Mouse (Mus musculus) inflammation-experienced regulatory T-cells, adult 6 months (primary cell): ENCODE results near the gene M6pr. TPM values are rescaled to one million over a fixed set of nuclear protein-coding genes. Genes with fewer than 3 reads are reported as not detected.
A peak's percentile ranks its signal among the peaks of the same experiment; 100 is the strongest.

Experiments used
- ATAC-seq: one replicate; pipeline ENCODE4 v1.8.0; 2017
- polyA plus RNA-seq, 3 experiments: library from polyadenylated mRNA; unstranded; fragments of 100-300 nt; shearing (Covaris generic); gene quantifications; one replicate each; pipeline ENCODE4 v1.2.1; 2017

M6pr gene
- 100 to 1,000 TPM; 251 to 357 (median 252) TPM for polyA plus RNA-seq

GRCm38 (mm10) chr6:122308505-122309393, at the start of gene M6pr:
M6pr (plus strand) TSS chr6:122308720.
- ATAC-seq = peak; percentile 94

GRCm38 (mm10) chr6:122262543-122262942, 46.0 kb upstream of the M6pr start:
- ATAC-seq = peak; percentile 55

- ATAC-seq = no peak
Measured at GRCm38 (mm10) chr6:122268561-122268960, 40.0 kb upstream of the M6pr start.

- ATAC-seq = peak; percentile 75
Measured at GRCm38 (mm10) chr6:122269170-122269569, 39.4 kb upstream of the M6pr start.

GRCm38 (mm10) chr6:122270152-122270551, 38.4 kb upstream of the M6pr start:
- peak; percentile 49 for ATAC-seq

GRCm38 (mm10) chr6:122274546-122274945, 34.0 kb upstream of the M6pr start:
- ATAC-seq = no peak

GRCm38 (mm10) chr6:122276565-122276964, 32.0 kb upstream of the M6pr start:
- ATAC-seq = no peak

GRCm38 (mm10) chr6:122282782-122283181, 25.7 kb upstream of the M6pr start, which contains the start of gene Klrg1:
Klrg1 (minus strand) TSS chr6:122282882.
- ATAC-seq = no peak

GRCm38 (mm10) chr6:122283429-122283828, 25.1 kb upstream of the M6pr start:
- ATAC-seq = no peak

GRCm38 (mm10) chr6:122284304-122284703, 24.2 kb upstream of the M6pr start:
- ATAC-seq = no peak

- no peak for ATAC-seq
Measured at GRCm38 (mm10) chr6:122284823-122285222, 23.7 kb upstream of the M6pr start.

- ATAC-seq = no peak
Measured at GRCm38 (mm10) chr6:122288263-122288662, 20.3 kb upstream of the M6pr start.

GRCm38 (mm10) chr6:122289313-122289712, 19.2 kb upstream of the M6pr start:
- no peak for ATAC-seq

GRCm38 (mm10) chr6:122290253-122290652, 18.3 kb upstream of the M6pr start:
- no peak for ATAC-seq

- no peak for ATAC-seq
Measured at GRCm38 (mm10) chr6:122291264-122291663, 17.3 kb upstream of the M6pr start.

- peak; percentile 79 for ATAC-seq
Measured at GRCm38 (mm10) chr6:122291735-122292134, 16.8 kb upstream of the M6pr start.

GRCm38 (mm10) chr6:122292184-122292583, 16.3 kb upstream of the M6pr start:
- ATAC-seq = peak; percentile 12

- ATAC-seq = no peak
Measured at GRCm38 (mm10) chr6:122293121-122293520, 15.4 kb upstream of the M6pr start.

GRCm38 (mm10) chr6:122293796-122294195, 14.7 kb upstream of the M6pr start:
- ATAC-seq = peak; percentile 29

- no peak for ATAC-seq
Measured at GRCm38 (mm10) chr6:122294290-122294689, 14.2 kb upstream of the M6pr start.

- ATAC-seq = peak; percentile 16
Measured at GRCm38 (mm10) chr6:122295242-122295641, 13.3 kb upstream of the M6pr start.

- ATAC-seq = no peak
Measured at GRCm38 (mm10) chr6:122296918-122297278, 11.6 kb upstream of the M6pr start.

- ATAC-seq = peak; percentile 32
Measured at GRCm38 (mm10) chr6:122297279-122298222, 11.0 kb upstream of the M6pr start.
